In the genomic region with DNA sequence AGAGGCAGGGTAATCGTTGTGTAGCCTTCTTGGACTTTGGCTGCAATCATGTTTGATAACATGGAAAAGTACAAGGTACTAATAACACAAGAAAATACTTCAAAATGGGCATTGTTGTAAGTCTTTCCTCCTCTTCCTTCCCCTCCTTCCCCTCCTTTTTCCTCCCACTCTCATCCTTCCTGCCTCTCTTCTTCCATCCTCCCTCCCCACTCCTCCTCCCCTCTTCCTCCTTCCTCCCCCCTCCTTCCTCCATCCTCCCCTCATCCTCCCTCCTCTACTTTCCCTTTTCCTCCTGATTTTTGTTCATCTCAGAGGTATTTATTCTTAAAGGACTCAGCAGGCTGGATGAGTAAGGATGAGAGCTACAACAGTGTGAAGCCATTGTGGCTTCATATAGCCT, we compare ENCODE assay signal across 11 mouse cellular contexts. TPM values are rescaled to one million over a fixed set of nuclear protein-coding genes. Genes with fewer than 3 reads are reported as not detected.
DNase-seq lines count a peak whose midpoint lies in the region; ATAC-seq lines count a peak whose summit lies in the region.
"Had no signal": no experiment of that assay in that cellular context is flagged by ENCODE, and none has a peak within 500 bp of the region (broad histone marks: within the 10 kb centered on the region; RNA-seq: fewer than 3 reads in every experiment).

No protein-coding gene starts in this region.

- no peak overlapping the region for H3K4me3 ChIP-seq in heart, embryonic 13.5 days
- 0 out of 2 replicates have a peak overlapping the region, but pooled peaks have one; percentile 20 for H3K4me3 ChIP-seq in embryonic facial prominence, embryonic 12.5 days
- H3K4me3 ChIP-seq in hindbrain, embryonic 14.5 days (replicated peaks; ENCODE audit: low read length) = peak overlapping the region; percentile 23
- H3K4me3 ChIP-seq in midbrain, embryonic 13.5 days (replicated peaks) = peak overlapping the region; percentile 26

- H3K4me2 ChIP-seq in heart, embryonic 13.5 days = peak overlapping the region; percentile 59; the same call in 1 of the 2 replicates
- H3K4me2 ChIP-seq in embryonic facial prominence, embryonic 12.5 days (replicated peaks) = peak overlapping the region; percentile 53; the same call in 1 of the 2 replicates
- H3K4me2 ChIP-seq in hindbrain, embryonic 14.5 days (replicated peaks) = peak overlapping the region; percentile 52
- peak overlapping the region; percentile 52 for H3K4me2 ChIP-seq in midbrain, embryonic 13.5 days (replicated peaks)

- WGBS in heart, embryonic 13.5 days = 50% methylated on average over 1 of the region's 1 CpGs
- WGBS in embryonic facial prominence, embryonic 12.5 days = 57% methylated on average over 1 of the region's 1 CpGs
- WGBS in hindbrain, embryonic 14.5 days = 22% methylated on average over 1 of the region's 1 CpGs
- 26% methylated on average over 1 of the region's 1 CpGs for WGBS in midbrain, embryonic 13.5 days

- no peak overlapping the region for H3K27ac ChIP-seq in heart, embryonic 13.5 days (replicated peaks)
- H3K27ac ChIP-seq in embryonic facial prominence, embryonic 12.5 days = peak overlapping the region; percentile 69; the same call in 1 of the 2 replicates
- peak overlapping the region; percentile 96 for H3K27ac ChIP-seq in hindbrain, embryonic 14.5 days
- H3K27ac ChIP-seq in midbrain, embryonic 13.5 days = peak overlapping the region; percentile 92

- DNase-seq in heart, adult 11 months = no peak
- DNase-seq in hindbrain, embryonic 14.5 days (ENCODE audit: low spot score) = no peak
- no peak for DNase-seq in embryo, embryonic 10.5 days (ENCODE audit: low spot score)
- no peak for DNase-seq in T-cell, adult 2 months (ENCODE audit: low spot score)
- DNase-seq: gastrocnemius, postnatal 14 days; liver had no signal

- peaks cover 2% of the 10 kb centered on the region; the same call in 1 of the 2 replicates for H3K9me3 ChIP-seq in heart, embryonic 13.5 days
- no peaks in the 10 kb centered on the region for H3K9me3 ChIP-seq in embryonic facial prominence, embryonic 12.5 days
- no peaks in the 10 kb centered on the region for H3K9me3 ChIP-seq in hindbrain, embryonic 14.5 days (ENCODE audit: control insufficient read depth, low read length)
- H3K9me3 ChIP-seq in midbrain, embryonic 13.5 days = no peaks in the 10 kb centered on the region

- no peak for ATAC-seq in heart, embryonic 13.5 days (ENCODE audit: extremely low read depth, insufficient number of reproducible peaks, low FRiP score, low TSS enrichment)
- no peak for ATAC-seq in embryonic facial prominence, embryonic 12.5 days (ENCODE audit: insufficient number of reproducible peaks, insufficient read depth, low FRiP score, low TSS enrichment)
- no peak for ATAC-seq in hindbrain, embryonic 14.5 days (ENCODE audit: low FRiP score)
- ATAC-seq in midbrain, embryonic 13.5 days = no peak
- ATAC-seq in frontal cortex, adult (ENCODE audit: low TSS enrichment) = no peak; the same call in 1 of the 2 replicates
- ATAC-seq: Patski had no signal

- no peak overlapping the region for H3K9ac ChIP-seq in heart, embryonic 13.5 days
- H3K9ac ChIP-seq in embryonic facial prominence, embryonic 12.5 days = no peak overlapping the region
- H3K9ac ChIP-seq in hindbrain, embryonic 14.5 days = peak overlapping the region; percentile 58
- H3K9ac ChIP-seq in midbrain, embryonic 13.5 days (replicated peaks) = peak overlapping the region; percentile 51

- H3K4me1 ChIP-seq in heart, embryonic 13.5 days = peaks cover 37% of the 10 kb centered on the region
- peaks cover 15% of the 10 kb centered on the region for H3K4me1 ChIP-seq in embryonic facial prominence, embryonic 12.5 days
- H3K4me1 ChIP-seq in hindbrain, embryonic 14.5 days (replicated peaks; ENCODE audit: control insufficient read depth, insufficient read depth, low read length) = peaks cover 32% of the 10 kb centered on the region
- H3K4me1 ChIP-seq in midbrain, embryonic 13.5 days (replicated peaks) = peaks cover 41% of the 10 kb centered on the region

- H3K36me3 ChIP-seq in heart, embryonic 13.5 days = no peaks in the 10 kb centered on the region
- H3K36me3 ChIP-seq in embryonic facial prominence, embryonic 12.5 days = no peaks in the 10 kb centered on the region
- no peaks in the 10 kb centered on the region for H3K36me3 ChIP-seq in hindbrain, embryonic 14.5 days (replicated peaks; ENCODE audit: control insufficient read depth, insufficient read depth)
- no peaks in the 10 kb centered on the region for H3K36me3 ChIP-seq in midbrain, embryonic 13.5 days

- H3K27me3 ChIP-seq in heart, embryonic 13.5 days (replicated peaks) = no peaks in the 10 kb centered on the region
- H3K27me3 ChIP-seq in embryonic facial prominence, embryonic 12.5 days = no peaks in the 10 kb centered on the region
- no peaks in the 10 kb centered on the region for H3K27me3 ChIP-seq in hindbrain, embryonic 14.5 days (ENCODE audit: control insufficient read depth, insufficient read depth, low read length)
- H3K27me3 ChIP-seq in midbrain, embryonic 13.5 days = no peaks in the 10 kb centered on the region
- H3K27me3 ChIP-seq: Patski had no signal

RNA-seq across cellular contexts. Expression of gene Zfp706, which starts 39.3 kb away (rescaled TPM):
- 426 and 458 TPM in 2 replicates for polyA plus RNA-seq in heart, embryonic 13.5 days (2015; fragmentation: Nextera tagmentation; extraction: Ambion mirVana)
- polyA plus RNA-seq in embryonic facial prominence, embryonic 12.5 days (2016; fragmentation: Nextera tagmentation; extraction: Ambion mirVana) = 431 and 440 TPM in 2 replicates
- 424 and 425 TPM in 2 replicates for polyA plus RNA-seq in hindbrain, embryonic 14.5 days (2014; fragmentation: Nextera tagmentation; extraction: Ambion mirVana)
- 437 and 479 TPM in 2 replicates for polyA plus RNA-seq in midbrain, embryonic 13.5 days (2015; fragmentation: Nextera tagmentation; extraction: Ambion mirVana)

Comparison
In these comparisons a context has a peak if more than half of its experiments do, and no peak if none do; other contexts are left out.
1. H3K9ac ChIP-seq: peak in hindbrain, embryonic 14.5 days (single experiment) and midbrain, embryonic 13.5 days (single experiment); none in heart, embryonic 13.5 days (single experiment) and embryonic facial prominence, embryonic 12.5 days (single experiment).
2. Peak in every context shown above with its lines, with median percentiles within 50 percentile points of each other: H3K4me2 ChIP-seq.